Mouse (Mus musculus) embryonic facial prominence, embryonic 13.5 days (tissue): ENCODE results near the gene Srebf2. TPM values are rescaled to one million over a fixed set of nuclear protein-coding genes. Genes with fewer than 3 reads are reported as not detected.

Source experiments
- ATAC-seq: fragments of 200-750 bp; cut with Nextera tagmentation; 2 replicates; pipeline ENCODE4 v1.8.0; 2017; ENCODE audit warnings: low read depth; ENCODE audit not compliant: insufficient number of reproducible peaks, insufficient read depth, low FRiP score, low TSS enrichment
- H3K27ac ChIP-seq: fragments of 300-500 bp; sonication (generic); 2 replicates; pipeline ENCODE4 v1.5.1; 2015; ENCODE audit warnings: moderate library complexity, mild to moderate bottlenecking, inconsistent platforms
- H3K27me3 ChIP-seq: fragments of 300-500 bp; sonication (generic); 2 replicates; pipeline ENCODE4 v1.6.1; 2015; ENCODE audit warnings: mild to moderate bottlenecking, inconsistent platforms
- H3K36me3 ChIP-seq: fragments of 300-500 bp; sonication (generic); 2 replicates; pipeline ENCODE4 v1.6.1; 2015; ENCODE audit warnings: mild to moderate bottlenecking, inconsistent platforms
- H3K4me1 ChIP-seq: fragments of 300-500 bp; sonication (generic); 2 replicates; pipeline ENCODE4 v1.6.1; 2015; ENCODE audit warnings: inconsistent platforms
- H3K4me2 ChIP-seq: fragments of 300-500 bp; sonication (generic); 2 replicates; pipeline ENCODE4 v1.6.1; 2015; ENCODE audit warnings: moderate library complexity, mild to moderate bottlenecking, inconsistent platforms
- H3K4me3 ChIP-seq: fragments of 300-500 bp; sonication (generic); 2 replicates; pipeline ENCODE4 v1.5.1; 2015; ENCODE audit warnings: mild to moderate bottlenecking, inconsistent platforms
- H3K9ac ChIP-seq: fragments of 300-500 bp; sonication (generic); 2 replicates; pipeline ENCODE4 v1.6.1; 2015; ENCODE audit warnings: mild to moderate bottlenecking, inconsistent platforms
- H3K9me3 ChIP-seq: fragments of 300-500 bp; sonication (generic); 2 replicates; pipeline ENCODE4 v1.6.1; 2016; ENCODE audit warnings: inconsistent platforms
- WGBS: fragments of 180-500 bp; shearing (Covaris S2); methylation state at CpG from one replicate; pipeline ENCODE4 v1.1.7; 2015; ENCODE audit warnings: mixed read lengths; 5-methylcytosine and 5-hydroxymethylcytosine counted together
- polyA plus RNA-seq: library from polyadenylated mRNA; unstranded; fragments of >200 nt; fragmentation: Nextera tagmentation; extraction: Ambion mirVana; gene quantifications from 2 replicates; pipeline ENCODE4 v1.2.1, GENCODE M21; 2015

The Srebf2 gene
- polyA plus RNA-seq, 1 experiment from 2014 or later = 160 TPM

GRCm38 (mm10) chr15:82158243-82159035, 11.5 kb downstream of the Srebf2 start:
- H3K4me2 ChIP-seq = peak overlapping the region; percentile 36; the same call in 1 of the 2 replicates
- no peaks in the 10 kb centered on the region for H3K27me3 ChIP-seq
- peaks cover 7% of the 10 kb centered on the region; the same call in 1 of the 2 replicates for H3K36me3 ChIP-seq
- peak overlapping the region; percentile 53 for H3K9ac ChIP-seq
- WGBS = 31% methylated on average over 17 of the region's 17 CpGs
- no peaks in the 10 kb centered on the region for H3K9me3 ChIP-seq
- peak overlapping the region; percentile 84 for H3K27ac ChIP-seq
- H3K4me3 ChIP-seq = 0 out of 2 replicates have a peak overlapping the region, but pooled peaks have one; percentile 2
- no peak for ATAC-seq
- H3K4me1 ChIP-seq = peaks cover 57% of the 10 kb centered on the region

- H3K4me2 ChIP-seq = no peak overlapping the region
- H3K9me3 ChIP-seq = no peaks in the 10 kb centered on the region
- no peak for ATAC-seq
- H3K36me3 ChIP-seq = peaks cover 4% of the 10 kb centered on the region; the same call in 1 of the 2 replicates
- WGBS = 74% methylated on average over 9 of the region's 9 CpGs
- H3K4me1 ChIP-seq = peaks cover 62% of the 10 kb centered on the region
- H3K4me3 ChIP-seq = no peak overlapping the region
- H3K9ac ChIP-seq = no peak overlapping the region
- peak overlapping the region; percentile 84; the same call in 1 of the 2 replicates for H3K27ac ChIP-seq
- no peaks in the 10 kb centered on the region for H3K27me3 ChIP-seq
These were observed 12.5 kb downstream of the Srebf2 start for GRCm38 (mm10) chr15:82159471-82159870.

- H3K4me1 ChIP-seq = peaks cover 67% of the 10 kb centered on the region
- ATAC-seq = no peak
- H3K27ac ChIP-seq = peak overlapping the region; percentile 57
- no peak overlapping the region for H3K9ac ChIP-seq
- H3K9me3 ChIP-seq = no peaks in the 10 kb centered on the region
- H3K4me3 ChIP-seq = no peak overlapping the region
- WGBS = 66% methylated on average over 11 of the region's 11 CpGs
- H3K4me2 ChIP-seq = no peak overlapping the region
- peaks cover 4% of the 10 kb centered on the region; the same call in 1 of the 2 replicates for H3K36me3 ChIP-seq
- no peaks in the 10 kb centered on the region for H3K27me3 ChIP-seq
These were observed 14.0 kb downstream of the Srebf2 start for GRCm38 (mm10) chr15:82160731-82161640.

GRCm38 (mm10) chr15:82161965-82162600, 15.1 kb downstream of the Srebf2 start:
- no peak overlapping the region for H3K9ac ChIP-seq
- no peaks in the 10 kb centered on the region for H3K27me3 ChIP-seq
- H3K27ac ChIP-seq = no peak overlapping the region; the same call in 1 of the 2 replicates
- H3K4me2 ChIP-seq = no peak overlapping the region
- H3K36me3 ChIP-seq = no peaks in the 10 kb centered on the region
- H3K4me1 ChIP-seq = peaks cover 78% of the 10 kb centered on the region
- 81% methylated on average over 12 of the region's 12 CpGs for WGBS
- H3K4me3 ChIP-seq = no peak overlapping the region
- no peak for ATAC-seq
- no peaks in the 10 kb centered on the region for H3K9me3 ChIP-seq

GRCm38 (mm10) chr15:82163356-82164060, 16.5 kb downstream of the Srebf2 start:
- H3K9me3 ChIP-seq = no peaks in the 10 kb centered on the region
- H3K4me3 ChIP-seq = no peak overlapping the region
- H3K27me3 ChIP-seq = no peaks in the 10 kb centered on the region
- no peak overlapping the region for H3K9ac ChIP-seq
- peaks cover 79% of the 10 kb centered on the region for H3K4me1 ChIP-seq
- H3K36me3 ChIP-seq = no peaks in the 10 kb centered on the region
- no peak for ATAC-seq
- no peak overlapping the region for H3K4me2 ChIP-seq
- 83% methylated on average over 10 of the region's 10 CpGs for WGBS
- H3K27ac ChIP-seq = 0 out of 2 replicates have a peak overlapping the region, but pooled peaks have one; percentile 17

GRCm38 (mm10) chr15:82164061-82164399, 17.0 kb downstream of the Srebf2 start:
- Histone ChIP-seq H3K27ac (0 out of 2 replicates have a peak overlapping the region, but pooled peaks have one; percentile 17), H3K4me3 (no peak overlapping the region), H3K9ac (no peak overlapping the region), H3K9me3 (no peaks in the 10 kb centered on the region), H3K27me3 (no peaks in the 10 kb centered on the region), H3K4me2 (no peak overlapping the region), H3K36me3 (no peaks in the 10 kb centered on the region), H3K4me1 (peaks cover 76% of the 10 kb centered on the region)
- no peak for ATAC-seq
- WGBS = 61% methylated on average over 4 of the region's 4 CpGs

- 74% methylated on average over 7 of the region's 7 CpGs for WGBS
- Histone ChIP-seq H3K27ac (no peak overlapping the region), H3K27me3 (no peaks in the 10 kb centered on the region), H3K9me3 (no peaks in the 10 kb centered on the region), H3K9ac (no peak overlapping the region), H3K4me2 (no peak overlapping the region), H3K4me1 (peaks cover 72% of the 10 kb centered on the region), H3K36me3 (no peaks in the 10 kb centered on the region), H3K4me3 (no peak overlapping the region)
- no peak for ATAC-seq
These were observed 17.5 kb downstream of the Srebf2 start for GRCm38 (mm10) chr15:82164496-82164895.

- Histone ChIP-seq H3K4me2 (no peak overlapping the region), H3K9me3 (no peaks in the 10 kb centered on the region), H3K27ac (peak overlapping the region; percentile 74; the same call in 1 of the 2 replicates), H3K4me3 (no peak overlapping the region), H3K9ac (peak overlapping the region; percentile 40; the same call in 1 of the 2 replicates), H3K36me3 (peaks cover 10% of the 10 kb centered on the region), H3K4me1 (peaks cover 61% of the 10 kb centered on the region), H3K27me3 (no peaks in the 10 kb centered on the region)
- no peak; the same call in 1 of the 2 replicates for ATAC-seq
- WGBS = 59% methylated on average over 8 of the region's 8 CpGs
These were observed 18.6 kb downstream of the Srebf2 start for GRCm38 (mm10) chr15:82165332-82166239.

GRCm38 (mm10) chr15:82166240-82167100, 19.5 kb downstream of the Srebf2 start:
- Histone ChIP-seq H3K27me3 (no peaks in the 10 kb centered on the region), H3K9me3 (no peaks in the 10 kb centered on the region), H3K4me3 (no peak overlapping the region), H3K4me1 (peaks cover 52% of the 10 kb centered on the region), H3K4me2 (peak overlapping the region; percentile 28), H3K27ac (peak overlapping the region; percentile 74), H3K36me3 (peaks cover 19% of the 10 kb centered on the region), H3K9ac (peak overlapping the region; percentile 40; the same call in 1 of the 2 replicates)
- no peak; the same call in 1 of the 2 replicates for ATAC-seq
- 56% methylated on average over 22 of the region's 22 CpGs for WGBS
